Mouse (Mus musculus) common myeloid progenitor, adult 5-6 weeks (primary cell): ENCODE measurements around the gene Htra2. TPM values are rescaled to one million over a fixed set of nuclear protein-coding genes. Genes with fewer than 3 reads are reported as not detected.
A peak's percentile ranks its signal among the peaks of the same experiment; 100 is the strongest.

Experiments used
- ATAC-seq: replicated peaks from 2 replicates; pipeline ENCODE4 v1.8.0; 2016; ENCODE audit warnings: low read depth, mild to moderate bottlenecking, moderate TSS enrichment, inconsistent platforms; ENCODE audit not compliant: poor library complexity, severe bottlenecking
- total RNA-seq: library from RNA; stranded (forward); fragments of 200-1000, 187-1606 nt; gene quantifications from 2 replicates; pipeline ENCODE4 v1.2.3, GENCODE M21; 2017

The Htra2 gene
- total RNA-seq, 1 experiment from 2014 or later: 46.3 TPM

DNA sequence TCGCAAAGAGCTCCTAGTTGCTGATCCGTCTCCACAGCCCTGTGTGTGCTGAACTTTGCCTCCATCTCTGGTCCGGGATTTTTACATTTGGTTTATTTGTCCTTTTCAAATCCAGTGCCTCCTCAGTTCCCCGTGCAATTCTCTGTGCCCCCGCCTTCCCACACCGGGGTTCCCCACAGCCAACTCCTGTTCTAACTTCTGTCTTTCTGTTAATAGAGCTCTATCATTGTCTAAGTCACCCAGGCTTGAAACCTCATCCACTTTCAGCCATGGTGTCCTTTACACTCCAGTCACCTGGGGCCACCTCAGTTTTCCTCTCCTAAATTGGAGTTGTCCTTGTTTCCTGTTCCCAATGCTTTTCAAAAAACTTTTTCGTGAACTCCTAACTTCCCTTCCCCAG is 43.8 kb downstream of the Htra2 start:
- no peak for ATAC-seq

GRCm38 (mm10) chr6:83010010-83010409 is 45.1 kb downstream of the Htra2 start:
- peak; percentile 35 for ATAC-seq

DNA sequence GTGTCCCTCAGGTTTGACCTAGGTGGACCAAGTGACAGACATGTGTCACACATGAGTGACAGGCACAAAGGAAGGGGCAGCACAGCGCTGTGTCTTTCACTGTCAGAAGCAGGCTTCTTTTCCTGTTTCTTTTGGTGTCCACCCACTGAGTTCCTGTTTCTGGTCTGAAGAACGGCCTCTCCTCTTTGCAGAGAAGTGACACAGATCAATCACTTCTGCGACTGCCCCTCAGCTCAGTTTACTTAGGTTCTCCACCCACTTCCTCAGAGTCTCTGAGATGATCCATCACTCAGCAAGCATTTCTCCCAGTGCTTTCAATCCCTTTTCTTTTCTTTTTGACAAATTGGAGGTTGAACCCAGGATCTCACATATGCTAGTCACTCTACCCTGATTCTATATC is 46.4 kb downstream of the Htra2 start:
- peak; percentile 13; the same call in 1 of the 2 replicates for ATAC-seq

GRCm38 (mm10) chr6:83006114-83006513 is 49.0 kb downstream of the Htra2 start:
- peak; percentile 50 for ATAC-seq

GRCm38 (mm10) chr6:83005444-83006011 is 49.5 kb downstream of the Htra2 start:
- no peak for ATAC-seq

DNA sequence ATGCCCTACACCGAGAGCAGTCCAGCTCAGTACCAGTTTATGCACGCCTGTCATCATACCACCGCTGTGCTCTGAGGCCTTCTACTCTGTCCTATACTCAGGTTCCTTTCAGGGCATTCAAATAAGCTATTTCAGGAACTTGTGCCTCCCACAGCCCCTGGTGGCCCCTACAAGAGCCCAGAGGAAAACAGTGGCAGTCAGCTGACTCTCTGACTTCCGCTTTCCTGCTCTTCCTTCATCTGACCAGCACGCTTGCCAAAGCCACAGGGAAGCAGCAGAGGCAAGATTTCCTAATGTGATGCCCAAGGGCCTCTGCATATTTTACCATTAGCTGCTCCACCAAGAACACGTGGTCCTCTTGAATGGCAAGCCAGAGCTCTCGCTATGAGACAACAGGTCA is 50.2 kb downstream of the Htra2 start:
- peak; percentile 83 for ATAC-seq

GRCm38 (mm10) chr6:83004309-83004708 is 50.8 kb downstream of the Htra2 start:
- ATAC-seq: no peak

DNA sequence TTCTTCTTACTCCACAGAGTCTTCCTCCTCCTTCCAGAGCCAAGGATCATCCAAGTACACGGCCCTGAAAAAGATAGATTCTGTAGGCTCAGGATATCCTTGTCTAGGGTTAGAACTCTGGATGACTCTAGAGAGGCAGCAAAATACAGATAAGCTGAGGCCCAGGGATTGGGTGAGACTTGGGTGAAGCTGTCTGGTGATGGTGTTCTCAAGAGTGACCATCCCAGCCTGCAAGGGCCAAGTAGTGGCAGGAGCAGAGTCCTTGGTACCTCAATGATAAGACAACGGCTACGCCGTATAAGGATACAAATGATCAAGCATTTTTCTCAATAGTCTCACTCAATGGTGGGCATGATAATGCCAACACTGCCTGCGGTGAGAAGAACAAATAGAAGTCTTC is 51.2 kb downstream of the Htra2 start:
- ATAC-seq: no peak

- no peak for ATAC-seq
Measured at GRCm38 (mm10) chr6:83003082-83003481, 52.0 kb downstream of the Htra2 start.

Other genes starting within 250 kb of the Htra2 start
- not detected in 2 replicates for gene Sema4f, start 115.5 kb downstream of the Htra2 start, total RNA-seq
- 0.39 and 7.7 TPM in 2 replicates for gene M1ap, start 108.4 kb downstream of the Htra2 start, total RNA-seq
- gene Dok1, start 21.8 kb downstream of the Htra2 start, total RNA-seq: 13.2 and 15.2 TPM in 2 replicates
- 1.4 and 2.1 TPM in 2 replicates for gene Loxl3, start 21.1 kb downstream of the Htra2 start, total RNA-seq
- gene Aup1, start 752 bp downstream of the Htra2 start, total RNA-seq: 100 and 115 TPM in 2 replicates
- gene Dqx1, start 2.6 kb upstream of the Htra2 start, total RNA-seq: 0.78 TPM in 1 of 2 replicates, not detected in the other
- not detected in 2 replicates for gene Tlx2, start 15.0 kb upstream of the Htra2 start, total RNA-seq
- 9.3 and 16.8 TPM in 2 replicates for gene Pcgf1, start 22.6 kb upstream of the Htra2 start, total RNA-seq
- not detected in 2 replicates for gene Lbx2, start 31.1 kb upstream of the Htra2 start, total RNA-seq
- gene Ccdc142, start 46.3 kb upstream of the Htra2 start, total RNA-seq: 0.41 TPM in 1 of 2 replicates, not detected in the other
- 2.1 and 3.1 TPM in 2 replicates for gene Gm42688, start 46.3 kb upstream of the Htra2 start, total RNA-seq
- gene Mrpl53, start 53.8 kb upstream of the Htra2 start, total RNA-seq: 25.3 and 30.0 TPM in 2 replicates
- 80.9 and 86.2 TPM in 2 replicates for gene Mogs, start 60.2 kb upstream of the Htra2 start, total RNA-seq
- 70.1 and 85.3 TPM in 2 replicates for gene Wbp1, start 66.3 kb upstream of the Htra2 start, total RNA-seq
- gene Ino80b, start 70.2 kb upstream of the Htra2 start, total RNA-seq: 40.2 and 58.8 TPM in 2 replicates
- 0.96 and 3.9 TPM in 2 replicates for gene Rtkn, start 80.2 kb upstream of the Htra2 start, total RNA-seq
- not detected in 2 replicates for gene Wdr54, start 101.1 kb upstream of the Htra2 start, total RNA-seq
- not detected in 2 replicates for gene 1700003E16Rik, start 101.1 kb upstream of the Htra2 start, total RNA-seq
- 50.2 and 52.2 TPM in 2 replicates for gene Dctn1, start 110.6 kb upstream of the Htra2 start, total RNA-seq
- gene Slc4a5, start 164.6 kb upstream of the Htra2 start, total RNA-seq: 0.10 TPM in 1 of 2 replicates, not detected in the other